Mouse (Mus musculus) stomach, embryonic 15.5 days (tissue): ENCODE data around the gene Cdc25a. TPM values are rescaled to one million over a fixed set of nuclear protein-coding genes. Genes with fewer than 3 reads are reported as not detected.
A peak's percentile ranks its signal among the peaks of the same experiment; 100 is the strongest.

Experiments
- ATAC-seq: fragments of 200-750 bp; cut with Nextera tagmentation; 2 replicates; pipeline ENCODE4 v1.8.0; 2017; ENCODE audit warnings: low read depth, moderate number of reproducible peaks, moderate TSS enrichment; ENCODE audit not compliant: insufficient read depth, low FRiP score
- H3K27ac ChIP-seq: fragments of 300-500 bp; sonication (generic); 2 replicates; pipeline ENCODE4 v1.5.1; 2015; ENCODE audit warnings: mild to moderate bottlenecking, inconsistent platforms
- H3K27me3 ChIP-seq: fragments of 300-500 bp; sonication (generic); replicated peaks from 2 replicates; pipeline ENCODE4 v1.6.1; 2015; ENCODE audit warnings: inconsistent platforms
- H3K36me3 ChIP-seq: fragments of 300-500 bp; sonication (generic); 2 replicates; pipeline ENCODE4 v1.6.1; 2015; ENCODE audit warnings: inconsistent platforms
- H3K4me1 ChIP-seq: fragments of 300-500 bp; sonication (generic); 2 replicates; pipeline ENCODE4 v1.6.1; 2015; ENCODE audit warnings: inconsistent platforms
- H3K4me2 ChIP-seq: fragments of 300-500 bp; sonication (generic); 2 replicates; pipeline ENCODE4 v1.6.1; 2015; ENCODE audit warnings: mild to moderate bottlenecking, inconsistent platforms
- H3K4me3 ChIP-seq: fragments of 300-500 bp; sonication (generic); replicated peaks from 2 replicates; pipeline ENCODE4 v1.5.1; 2015; ENCODE audit warnings: inconsistent platforms
- H3K9ac ChIP-seq: fragments of 300-500 bp; sonication (generic); 2 replicates; pipeline ENCODE4 v1.6.1; 2015; ENCODE audit warnings: inconsistent platforms
- H3K9me3 ChIP-seq: fragments of 300-500 bp; sonication (generic); 2 replicates; pipeline ENCODE4 v1.6.1; 2016; ENCODE audit warnings: inconsistent platforms
- WGBS: fragments of 180-500 bp; shearing (Covaris S2); methylation state at CpG from one replicate; pipeline ENCODE4 v1.1.7; 2015; 5-methylcytosine and 5-hydroxymethylcytosine counted together
- polyA plus RNA-seq: library from polyadenylated mRNA; unstranded; fragments of >200 nt; fragmentation: Nextera tagmentation; extraction: Ambion mirVana; gene quantifications from 2 replicates; pipeline ENCODE4 v1.2.1, GENCODE M21; 2015

The Cdc25a gene
- polyA plus RNA-seq, 1 experiment from 2014 or later = 28.8 TPM

DNA sequence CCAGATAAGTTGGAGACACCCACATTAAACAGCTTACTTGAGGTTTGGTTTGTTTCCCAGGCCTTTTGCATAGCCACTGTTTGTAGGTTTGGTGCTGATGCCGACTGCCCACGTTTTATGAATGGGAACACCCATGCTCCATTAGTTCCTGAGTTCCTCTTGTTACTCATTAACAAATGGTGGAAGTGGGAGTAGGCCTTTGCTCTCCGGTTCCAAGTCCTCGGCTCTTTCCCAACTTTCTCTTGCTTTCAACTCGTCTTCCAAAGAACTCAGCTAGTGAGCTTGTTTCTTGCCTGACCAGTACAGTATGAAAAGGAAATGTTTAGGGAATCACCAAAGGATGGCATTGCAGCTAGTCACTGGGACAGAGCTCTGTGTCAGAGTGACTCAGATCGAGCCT, 20.2 kb downstream of the Cdc25a start:
- no peak overlapping the region for H3K4me2 ChIP-seq
- WGBS = 69% methylated on average over 6 of the region's 6 CpGs
- peaks cover 25% of the 10 kb centered on the region for H3K36me3 ChIP-seq
- H3K4me3 ChIP-seq = no peak overlapping the region
- no peak overlapping the region for H3K9ac ChIP-seq
- no peak for ATAC-seq
- no peaks in the 10 kb centered on the region for H3K9me3 ChIP-seq
- H3K27ac ChIP-seq = no peak overlapping the region
- H3K27me3 ChIP-seq = no peaks in the 10 kb centered on the region
- H3K4me1 ChIP-seq = peaks cover 3% of the 10 kb centered on the region; the same call in 1 of the 2 replicates

DNA sequence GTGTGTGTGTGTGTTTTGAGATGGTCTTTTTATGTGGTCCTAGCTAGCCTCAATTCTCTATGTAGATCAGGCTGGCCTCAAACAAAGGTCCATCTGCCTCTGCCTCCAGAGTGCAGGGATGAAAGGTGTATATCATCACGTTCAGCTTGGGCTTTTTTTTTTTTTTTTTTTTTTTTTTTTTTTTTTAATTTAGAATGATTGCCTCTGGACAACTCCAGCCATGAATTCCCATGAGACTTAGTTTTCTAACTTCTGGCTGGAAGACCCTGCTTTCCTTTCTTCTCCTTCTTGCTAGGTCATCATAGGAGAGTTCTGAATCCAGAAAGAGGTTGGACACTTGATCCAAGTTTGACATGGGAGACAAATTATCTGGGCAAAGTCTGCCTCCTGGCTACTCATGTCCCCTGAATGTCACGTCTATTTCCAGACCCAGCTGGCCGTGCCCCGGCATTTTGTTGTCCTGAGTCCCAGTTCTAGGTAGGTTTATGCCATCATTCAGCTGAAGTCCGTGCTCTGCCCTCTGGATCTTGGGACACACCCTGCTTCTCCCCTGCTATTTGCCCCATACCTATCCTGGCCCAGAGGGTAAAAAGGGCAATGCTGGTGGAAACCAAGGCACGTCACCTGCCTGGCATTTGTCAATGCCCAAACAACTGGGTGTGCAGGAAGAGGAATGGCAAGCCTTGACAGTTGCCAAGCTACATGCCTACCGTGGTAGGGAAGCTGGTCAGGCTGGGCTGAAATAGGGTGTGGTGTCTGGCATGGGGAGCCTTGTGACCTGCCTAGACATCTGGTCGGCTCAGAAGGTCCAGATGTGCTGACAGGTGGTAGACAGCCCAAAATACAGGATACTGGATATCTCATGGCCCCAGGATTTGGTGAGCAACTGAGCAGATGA, 21.1 kb downstream of the Cdc25a start:
- peaks cover 3% of the 10 kb centered on the region; the same call in 1 of the 2 replicates for H3K4me1 ChIP-seq
- no peaks in the 10 kb centered on the region for H3K9me3 ChIP-seq
- no peak overlapping the region for H3K4me3 ChIP-seq
- no peak overlapping the region for H3K4me2 ChIP-seq
- WGBS = 78% methylated on average over 8 of the region's 8 CpGs
- H3K27me3 ChIP-seq = no peaks in the 10 kb centered on the region
- H3K36me3 ChIP-seq = peaks cover 16% of the 10 kb centered on the region
- ATAC-seq = no peak
- no peak overlapping the region for H3K9ac ChIP-seq
- H3K27ac ChIP-seq = no peak overlapping the region

DNA sequence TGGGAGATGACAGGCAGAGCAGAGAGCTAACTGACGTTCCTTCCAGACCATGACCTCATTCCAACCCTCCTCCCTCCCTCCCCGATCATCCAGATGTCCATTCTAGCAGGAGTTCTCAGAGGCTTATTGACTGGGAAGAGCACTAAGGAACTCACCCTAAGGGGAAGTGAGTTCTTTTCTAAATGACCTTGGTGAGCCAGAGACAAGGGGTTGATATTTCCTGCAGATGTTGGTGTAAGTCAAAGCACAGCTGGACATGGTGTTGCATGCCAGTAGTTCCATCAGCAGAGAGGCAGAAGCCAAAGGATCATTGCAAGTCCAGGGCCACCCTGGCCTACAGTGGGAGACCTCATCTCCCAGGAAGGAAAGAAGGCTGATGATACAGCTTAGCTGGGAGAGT, 22.6 kb downstream of the Cdc25a start:
- WGBS = 26% methylated on average over 2 of the region's 2 CpGs
- no peak overlapping the region for H3K9ac ChIP-seq
- H3K36me3 ChIP-seq = peaks cover 7% of the 10 kb centered on the region; the same call in 1 of the 2 replicates
- H3K4me2 ChIP-seq = no peak overlapping the region
- ATAC-seq = no peak
- no peak overlapping the region for H3K4me3 ChIP-seq
- H3K4me1 ChIP-seq = peaks cover 3% of the 10 kb centered on the region; the same call in 1 of the 2 replicates
- H3K9me3 ChIP-seq = no peaks in the 10 kb centered on the region
- H3K27ac ChIP-seq = peak overlapping the region; percentile 40; the same call in 1 of the 2 replicates
- no peaks in the 10 kb centered on the region for H3K27me3 ChIP-seq

DNA sequence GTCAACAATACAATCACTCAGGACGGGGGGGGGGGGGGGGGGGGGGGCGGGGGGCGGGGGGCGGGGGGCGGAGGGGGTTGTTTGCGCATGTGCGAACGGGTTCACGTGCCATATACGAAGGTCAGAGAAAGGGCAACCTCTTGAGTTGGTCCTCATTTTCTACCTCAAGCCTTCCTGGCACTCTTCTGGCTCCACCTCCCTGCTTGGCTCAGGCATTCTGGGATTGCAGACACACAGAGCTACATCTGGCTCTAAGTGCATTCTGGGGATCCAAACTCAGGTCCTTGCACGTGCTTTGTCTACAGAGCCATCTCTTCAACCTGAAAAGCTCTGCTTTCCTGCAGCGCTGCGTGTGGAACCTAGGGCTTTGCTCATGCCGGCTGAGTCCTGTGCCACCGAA, 24.0 kb downstream of the Cdc25a start:
- Histone ChIP-seq H3K4me1 (peaks cover 3% of the 10 kb centered on the region; the same call in 1 of the 2 replicates), H3K9me3 (no peaks in the 10 kb centered on the region), H3K9ac (no peak overlapping the region), H3K36me3 (peaks cover 4% of the 10 kb centered on the region; the same call in 1 of the 2 replicates), H3K4me3 (no peak overlapping the region), H3K27ac (peak overlapping the region; percentile 31; the same call in 1 of the 2 replicates), H3K27me3 (no peaks in the 10 kb centered on the region), H3K4me2 (no peak overlapping the region)
- WGBS = 43% methylated on average over 12 of the region's 15 CpGs
- ATAC-seq = no peak

DNA sequence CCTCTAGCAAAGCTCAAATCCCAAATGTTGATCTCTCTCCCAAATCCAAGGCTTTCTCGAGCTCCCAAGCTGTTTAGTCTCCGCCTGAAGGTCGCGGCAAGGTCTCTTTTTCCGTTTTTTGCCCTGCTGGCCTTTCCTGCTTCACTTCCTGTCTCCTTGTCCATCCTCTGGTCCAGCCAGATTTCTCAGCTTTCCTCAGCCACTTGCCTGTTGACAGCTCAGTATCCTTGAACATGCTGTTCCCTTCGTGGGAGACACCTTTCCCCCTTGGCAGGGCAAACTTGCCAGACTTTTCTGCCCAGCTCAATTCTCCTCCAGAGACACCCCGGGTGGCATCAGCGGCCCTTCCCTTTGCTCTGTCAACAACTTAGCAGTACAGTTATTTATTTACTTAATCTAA, 24.4 kb downstream of the Cdc25a start:
- Histone ChIP-seq H3K27ac (peak overlapping the region; percentile 31; the same call in 1 of the 2 replicates), H3K36me3 (peaks cover 4% of the 10 kb centered on the region; the same call in 1 of the 2 replicates), H3K4me2 (no peak overlapping the region), H3K4me3 (no peak overlapping the region), H3K27me3 (no peaks in the 10 kb centered on the region), H3K4me1 (no peaks in the 10 kb centered on the region), H3K9ac (no peak overlapping the region), H3K9me3 (no peaks in the 10 kb centered on the region)
- WGBS = 54% methylated on average over 8 of the region's 8 CpGs
- ATAC-seq = no peak

DNA sequence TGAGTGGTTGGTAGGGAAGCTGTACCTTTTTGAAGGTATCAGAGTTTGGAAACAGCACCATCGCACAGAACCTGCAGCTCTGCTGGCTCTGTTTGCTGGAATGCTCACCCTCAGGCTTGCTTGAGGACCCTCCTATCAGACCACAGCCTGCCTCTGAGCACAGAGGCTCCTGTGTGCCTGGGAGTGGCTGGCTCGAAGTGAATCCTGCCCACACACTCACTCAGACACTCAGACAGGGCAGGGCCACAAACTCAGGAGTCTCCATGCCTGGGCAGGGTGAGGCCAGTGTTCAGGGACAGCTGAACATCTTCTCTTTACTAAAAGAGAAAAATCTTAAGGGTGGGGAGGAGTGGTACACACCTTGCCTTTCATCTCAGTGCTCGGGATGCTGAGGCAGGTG, 25.2 kb downstream of the Cdc25a start:
- no peak overlapping the region for H3K4me2 ChIP-seq
- ATAC-seq = no peak
- H3K4me3 ChIP-seq = no peak overlapping the region
- WGBS = 81% methylated on average over 3 of the region's 3 CpGs
- H3K4me1 ChIP-seq = no peaks in the 10 kb centered on the region
- no peaks in the 10 kb centered on the region for H3K9me3 ChIP-seq
- no peaks in the 10 kb centered on the region for H3K27me3 ChIP-seq
- peaks cover 4% of the 10 kb centered on the region; the same call in 1 of the 2 replicates for H3K36me3 ChIP-seq
- H3K27ac ChIP-seq = no peak overlapping the region
- no peak overlapping the region for H3K9ac ChIP-seq

DNA sequence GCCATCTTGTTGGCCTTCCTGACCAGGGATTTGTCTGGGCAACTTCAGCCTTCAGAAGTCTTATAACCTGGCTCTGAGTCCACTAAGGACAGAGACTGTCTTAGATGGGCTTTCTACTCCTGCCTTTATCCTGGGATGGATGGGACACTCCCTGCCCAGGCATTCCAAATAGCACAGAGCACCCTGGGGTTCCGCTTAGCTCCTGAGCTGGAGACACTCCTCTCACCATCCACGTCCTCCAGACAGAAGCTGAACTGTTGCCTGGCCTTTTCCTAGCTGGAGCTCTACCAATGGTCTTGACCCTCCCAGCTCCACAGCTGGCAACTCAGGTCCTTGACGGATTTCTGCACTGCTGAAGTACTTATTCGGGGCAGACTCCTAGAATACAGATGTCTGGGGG, 26.9 kb downstream of the Cdc25a start:
- ATAC-seq = no peak
- Histone ChIP-seq H3K9ac (no peak overlapping the region), H3K9me3 (no peaks in the 10 kb centered on the region), H3K27me3 (no peaks in the 10 kb centered on the region), H3K4me3 (no peak overlapping the region), H3K4me1 (no peaks in the 10 kb centered on the region), H3K4me2 (no peak overlapping the region), H3K36me3 (no peaks in the 10 kb centered on the region), H3K27ac (no peak overlapping the region)
- 57% methylated on average over 4 of the region's 4 CpGs for WGBS

DNA sequence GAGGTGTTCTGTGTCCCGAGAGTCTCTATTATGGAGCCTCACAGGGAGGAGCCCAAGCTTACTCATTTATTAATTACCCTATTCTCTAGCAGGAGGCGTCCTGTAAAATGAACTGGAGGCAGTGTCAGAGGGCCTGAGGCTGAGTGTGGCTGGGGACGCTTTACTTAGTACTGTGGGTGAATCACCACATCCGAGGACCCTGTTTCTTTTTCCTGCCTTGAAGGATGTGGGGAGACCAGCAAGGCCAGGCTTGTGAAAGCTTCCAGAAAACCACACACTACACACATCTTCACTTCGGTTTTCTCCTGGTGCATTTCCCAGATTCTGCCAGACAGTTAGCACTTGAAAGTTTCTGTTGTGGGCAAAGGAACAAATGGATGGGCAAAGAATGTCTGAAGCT, 27.4 kb downstream of the Cdc25a start:
- Histone ChIP-seq H3K9me3 (no peaks in the 10 kb centered on the region), H3K4me1 (0 out of 2 replicates have a peak, but pooled peaks cover 4% of the 10 kb centered on the region), H3K36me3 (no peaks in the 10 kb centered on the region), H3K27ac (no peak overlapping the region), H3K4me2 (no peak overlapping the region), H3K27me3 (no peaks in the 10 kb centered on the region), H3K4me3 (no peak overlapping the region), H3K9ac (no peak overlapping the region)
- WGBS = 66% methylated on average over 5 of the region's 5 CpGs
- no peak for ATAC-seq

DNA sequence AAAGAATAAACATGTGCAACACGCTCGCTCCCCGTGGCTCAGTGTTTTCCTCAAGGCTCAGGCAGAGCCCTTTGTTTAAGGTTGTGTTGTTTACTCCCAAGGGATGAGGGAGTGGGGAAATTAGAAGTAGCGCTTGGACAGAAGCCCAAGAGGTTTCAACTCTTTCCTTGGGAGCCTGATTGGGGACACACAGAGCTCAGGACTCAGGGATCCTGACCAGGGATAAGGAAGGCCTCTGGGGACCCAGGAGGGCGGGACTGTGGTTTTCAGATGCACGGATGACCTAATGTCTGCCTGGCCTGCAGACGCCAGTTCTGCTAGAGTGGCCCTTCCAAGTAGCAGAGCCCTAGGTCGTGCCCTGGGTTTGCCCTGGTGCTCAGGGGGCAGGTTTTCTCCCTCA, 31.9 kb downstream of the Cdc25a start:
- 44% methylated on average over 8 of the region's 8 CpGs for WGBS
- no peak overlapping the region for H3K4me2 ChIP-seq
- no peaks in the 10 kb centered on the region for H3K27me3 ChIP-seq
- ATAC-seq = no peak
- 0 out of 2 replicates have a peak, but pooled peaks cover 4% of the 10 kb centered on the region for H3K4me1 ChIP-seq
- no peaks in the 10 kb centered on the region for H3K36me3 ChIP-seq
- H3K9ac ChIP-seq = no peak overlapping the region
- H3K4me3 ChIP-seq = no peak overlapping the region
- H3K9me3 ChIP-seq = no peaks in the 10 kb centered on the region
- no peak overlapping the region for H3K27ac ChIP-seq

DNA sequence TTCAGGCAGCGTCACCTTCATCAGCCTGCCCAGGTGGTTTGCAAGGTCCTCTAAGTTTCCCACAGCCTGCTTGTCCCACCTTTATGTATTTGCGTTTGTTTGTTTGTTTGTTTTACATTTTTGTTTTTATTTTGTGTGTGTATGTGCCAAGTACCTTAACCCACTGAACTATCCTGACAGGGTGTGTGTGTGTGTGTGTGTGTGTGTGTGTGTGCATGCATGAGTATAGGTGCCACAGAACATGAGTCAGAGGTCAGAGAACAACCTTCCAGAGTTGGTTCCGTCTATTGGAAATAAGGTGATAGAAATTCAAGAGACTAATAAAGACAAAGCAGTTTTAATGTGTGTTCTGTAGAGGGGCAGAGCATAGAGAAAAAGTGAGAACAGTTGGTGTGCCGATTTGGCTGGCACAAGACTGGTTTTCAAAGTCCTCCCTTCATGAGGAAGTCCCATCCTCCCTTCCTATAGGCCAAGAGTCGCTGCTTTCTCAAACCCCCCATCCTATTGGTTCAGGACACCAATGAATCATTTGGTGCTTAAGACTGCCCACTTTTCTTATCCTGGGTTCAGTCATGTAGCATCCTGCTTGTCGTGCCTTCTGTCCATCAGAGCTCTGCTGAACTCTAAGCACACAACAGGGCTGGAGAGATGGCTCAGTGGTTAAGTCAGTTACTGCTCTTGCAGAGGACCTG, 32.5 kb downstream of the Cdc25a start:
- Histone ChIP-seq H3K4me1 (0 out of 2 replicates have a peak, but pooled peaks cover 4% of the 10 kb centered on the region), H3K27ac (no peak overlapping the region), H3K4me3 (no peak overlapping the region), H3K36me3 (no peaks in the 10 kb centered on the region), H3K4me2 (no peak overlapping the region), H3K9ac (no peak overlapping the region), H3K9me3 (no peaks in the 10 kb centered on the region), H3K27me3 (no peaks in the 10 kb centered on the region)
- 63% methylated on average over 6 of the region's 6 CpGs for WGBS
- no peak for ATAC-seq

DNA sequence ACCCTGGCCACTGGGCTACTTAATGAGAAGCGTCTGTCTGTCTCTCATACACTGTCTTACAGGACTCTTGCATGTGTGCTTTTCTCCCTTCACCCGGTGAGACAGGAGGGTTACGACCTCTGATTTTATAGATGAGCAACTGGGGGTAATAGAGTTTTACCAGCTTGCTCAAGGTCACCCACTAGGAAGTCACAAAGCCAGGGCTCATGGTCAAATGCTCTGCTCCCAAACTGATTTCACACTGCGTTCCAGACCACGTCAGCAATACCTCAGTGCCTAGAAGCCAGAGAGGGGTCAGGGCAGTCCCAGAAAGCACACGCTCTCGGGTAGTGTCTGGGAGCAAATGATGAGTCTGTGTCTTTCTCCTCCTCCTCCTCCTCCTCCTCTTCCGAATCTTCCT, 33.7 kb downstream of the Cdc25a start:
- no peak overlapping the region for H3K4me3 ChIP-seq
- no peak overlapping the region for H3K9ac ChIP-seq
- H3K9me3 ChIP-seq = no peaks in the 10 kb centered on the region
- WGBS = 79% methylated on average over 8 of the region's 8 CpGs
- no peak overlapping the region for H3K4me2 ChIP-seq
- ATAC-seq = no peak
- H3K4me1 ChIP-seq = 0 out of 2 replicates have a peak, but pooled peaks cover 4% of the 10 kb centered on the region
- H3K27ac ChIP-seq = no peak overlapping the region
- no peaks in the 10 kb centered on the region for H3K36me3 ChIP-seq
- H3K27me3 ChIP-seq = no peaks in the 10 kb centered on the region

DNA sequence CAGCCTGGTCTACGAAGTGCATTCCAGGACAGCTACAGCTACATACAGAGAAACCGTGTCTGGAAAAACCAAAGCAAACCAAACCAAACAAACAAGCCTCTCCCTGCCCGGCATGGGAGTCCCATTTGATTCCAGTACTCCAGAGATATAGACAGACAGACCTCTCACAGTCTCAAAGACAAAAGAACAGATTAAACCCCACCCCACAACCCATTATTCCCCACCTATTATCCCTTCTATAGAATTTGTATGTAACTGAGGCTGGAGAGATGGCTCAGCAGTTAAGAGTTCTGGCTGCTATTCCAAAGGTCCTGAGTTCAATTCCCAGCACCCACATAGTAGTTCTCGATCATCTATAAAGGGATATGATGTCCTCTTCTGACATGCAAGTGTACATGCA, 34.5 kb downstream of the Cdc25a start:
- ATAC-seq = no peak
- no peaks in the 10 kb centered on the region for H3K9me3 ChIP-seq
- H3K27ac ChIP-seq = no peak overlapping the region
- no peak overlapping the region for H3K4me2 ChIP-seq
- H3K27me3 ChIP-seq = no peaks in the 10 kb centered on the region
- WGBS = 86% methylated on average over 4 of the region's 4 CpGs
- 0 out of 2 replicates have a peak, but pooled peaks cover 4% of the 10 kb centered on the region for H3K4me1 ChIP-seq
- H3K36me3 ChIP-seq = no peaks in the 10 kb centered on the region
- H3K9ac ChIP-seq = no peak overlapping the region
- H3K4me3 ChIP-seq = no peak overlapping the region
